Mouse (Mus musculus) liver, embryonic 14.5 days (tissue): ENCODE results near the gene Tgfb1.

Source experiments
- CTCF ChIP-seq: IDR thresholded peaks from 2 replicates; pipeline ENCODE4 v1.5.1; 2016; ENCODE audit warnings: antibody characterized with exemption, low read depth, control low read depth
- EP300 ChIP-seq: IDR thresholded peaks from 2 replicates; pipeline ENCODE4 v1.6.1; 2016; ENCODE audit warnings: antibody characterized with exemption, low read depth

DNA sequence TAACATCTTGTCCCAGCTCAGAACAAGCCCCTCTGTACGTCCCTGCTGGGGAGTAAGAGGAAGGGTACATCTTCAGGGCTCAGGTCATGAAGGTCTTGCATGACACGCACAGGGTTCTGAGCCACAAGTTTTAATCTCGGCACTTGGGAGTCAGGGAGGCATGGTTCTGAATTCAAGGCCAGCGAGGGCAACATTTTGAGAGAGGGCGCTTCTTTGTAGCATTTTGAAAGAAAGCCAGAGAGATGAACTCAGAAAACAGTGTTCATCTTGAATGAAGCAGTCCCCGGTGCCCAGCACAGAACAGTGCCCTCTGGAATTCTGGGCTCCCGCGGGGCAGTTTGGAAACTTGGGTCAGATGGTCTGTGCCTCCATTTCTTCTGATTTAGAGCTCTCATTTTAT lies 20.4 kb upstream of the Tgfb1 start:
- TF ChIP-seq EP300 (no peak), CTCF (no peak)
